Mouse (Mus musculus) myocyte (in vitro differentiated cells): ENCODE results near the gene Ppp1r16b.

Experiments
- E2F4 ChIP-seq: IDR thresholded peaks from one replicate; pipeline ENCODE4 v1.6.1; 2011; ENCODE audit warnings: mild to moderate bottlenecking, control low read depth, moderate library complexity; ENCODE audit not compliant: insufficient read depth
- MYOD1 ChIP-seq, 3 experiments: IDR thresholded peaks; one replicate each; pipeline ENCODE4 v1.6.1; 2011; ENCODE audit warnings: control low read depth in 2 of 3, low read depth in 2 of 3, mild to moderate bottlenecking in 2 of 3, moderate library complexity in 1 of 3; ENCODE audit not compliant: insufficient read length in 2 of 3, control insufficient read depth in 1 of 3
- MYOG ChIP-seq, 3 experiments: IDR thresholded peaks; one replicate each; pipeline ENCODE4 v1.6.1; 2011; ENCODE audit warnings: control low read depth in 2 of 3, low read depth in 2 of 3, mild to moderate bottlenecking in 2 of 3; ENCODE audit not compliant: insufficient read length in 2 of 3, control insufficient read depth in 1 of 3, insufficient read depth in 1 of 3
- POLR2A ChIP-seq: IDR thresholded peaks from one replicate; pipeline ENCODE4 v1.6.1; 2011; ENCODE audit warnings: low read depth, mild to moderate bottlenecking, control low read depth, moderate library complexity; ENCODE audit not compliant: insufficient read length
- TCF12 ChIP-seq: IDR thresholded peaks from one replicate; pipeline ENCODE4 v1.6.1; 2011; ENCODE audit warnings: mild to moderate bottlenecking, control low read depth; ENCODE audit not compliant: poor library complexity, insufficient read depth, severe bottlenecking
- USF1 ChIP-seq: IDR thresholded peaks from one replicate; pipeline ENCODE4 v1.6.1; 2011; ENCODE audit warnings: low read depth, mild to moderate bottlenecking, control low read depth, moderate library complexity

DNA sequence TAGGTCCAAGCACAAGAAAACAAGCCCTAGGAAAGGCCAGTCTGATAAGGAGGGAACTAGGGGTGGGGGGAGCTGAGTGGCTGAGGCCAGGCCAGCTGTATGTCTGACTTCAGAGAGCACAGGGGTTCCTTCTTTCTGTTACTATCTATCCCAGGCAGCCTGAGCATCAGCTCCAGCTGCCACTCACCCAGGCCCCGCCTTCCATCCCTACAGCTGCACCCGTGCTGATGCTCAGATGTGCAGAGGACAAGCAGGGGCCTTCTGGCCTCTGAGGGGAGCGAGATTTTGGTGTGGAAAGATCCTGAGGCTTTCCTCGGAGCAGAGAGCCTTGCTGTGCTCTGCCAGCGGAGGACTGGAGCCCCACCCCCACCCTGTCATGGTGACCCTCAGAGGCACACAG is 50.9 kb downstream of the Ppp1r16b start:
- TF ChIP-seq MYOG (IDR thresholded peaks at IDR 0.05; ENCODE audit: control insufficient read depth in 1 of 3, insufficient read depth in 1 of 3, insufficient read length in 2 of 3, low read depth in 2 of 3), result no peak
- no peak for TF ChIP-seq POLR2A
- TF ChIP-seq TCF12, result no peak
- TF ChIP-seq E2F4, result no peak
- no peak for TF ChIP-seq USF1
- TF ChIP-seq MYOD1 (IDR thresholded peaks at IDR 0.05; ENCODE audit: control insufficient read depth in 1 of 3, insufficient read length in 2 of 3, low read depth in 2 of 3), result no peak
